Mouse (Mus musculus): ENCODE data around the gene Krt42. TPM values are rescaled to one million over a fixed set of nuclear protein-coding genes. Genes with fewer than 3 reads are reported as not detected.
A peak's percentile ranks its signal among the peaks of the same experiment; 100 is the strongest.

The Krt42 gene
- polyA plus RNA-seq (2012; fragmentation: generic; extraction: Trizol): not detected
- long read RNA-seq, experiment 1: 0 reads
- long read RNA-seq, experiment 2: 0 reads

DNA sequence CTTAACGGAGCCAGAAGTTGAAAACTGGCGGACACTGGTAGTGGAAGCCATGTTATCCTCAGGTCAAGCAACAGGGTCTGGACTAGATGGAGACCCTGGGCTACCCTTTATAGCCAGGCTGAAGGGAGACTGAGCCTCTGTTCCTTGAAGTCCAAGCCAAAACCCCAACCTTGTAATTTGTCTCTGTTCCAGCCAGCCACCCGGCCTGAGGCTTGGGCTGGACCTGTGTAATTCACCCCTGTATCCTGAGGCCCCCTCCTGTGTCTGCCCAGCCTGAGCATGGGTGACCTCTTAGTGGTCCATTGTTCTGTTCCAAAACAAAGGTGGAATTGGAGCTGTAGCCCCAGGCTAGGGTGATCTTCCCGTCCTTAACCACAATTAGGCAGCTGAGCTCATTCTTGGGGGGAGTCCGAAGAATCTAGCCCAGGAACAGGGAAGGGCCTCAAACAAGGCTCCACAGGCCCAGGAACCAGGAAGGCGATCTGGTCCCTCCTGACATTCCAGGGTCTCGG, at the start of gene Krt42:
Gene Krt42 (minus strand): TSS at position 51 of the 512 bp plus-strand sequence.
- Histone ChIP-seq H3K79me3 (ENCODE audit: low read depth) (no peaks in the 10 kb centered on the region), H3K36me3 (ENCODE audit: control insufficient read depth, insufficient read depth) (no peaks in the 10 kb centered on the region), H3K4me3 (ENCODE audit: insufficient read depth, poor library complexity, severe bottlenecking) (no peak within 1 kb of the TSS), H3K79me2 (ENCODE audit: control insufficient read depth, insufficient read depth) (no peaks in the 10 kb centered on the region), H3K27me3 (ENCODE audit: control insufficient read depth, insufficient read depth, insufficient read length) (peaks cover 4% of the 10 kb centered on the region), H3ac (ENCODE audit: control insufficient read depth, insufficient read length, low read depth) (no peak within 1 kb of the TSS)
- no peak for TF ChIP-seq MYOD1 (IDR thresholded peaks at IDR 0.05; ENCODE audit: control insufficient read depth, insufficient read length, low read depth)
- no peak for TF ChIP-seq CTCF (IDR thresholded peaks at IDR 0.05; ENCODE audit: control insufficient read depth, insufficient read depth, insufficient read length)
- TF ChIP-seq FOSL1 (IDR thresholded peaks at IDR 0.05; ENCODE audit: insufficient read depth, low read length, poor library complexity, severe bottlenecking): no peak

GRCm38 (mm10) chr11:100318529-100319451, 49.1 kb upstream of the Krt42 start:
- Histone ChIP-seq H3K27me3 (ENCODE audit: control insufficient read depth, insufficient read depth, insufficient read length) (no peaks in the 10 kb centered on the region), H3K79me3 (ENCODE audit: low read depth) (peaks cover 16% of the 10 kb centered on the region), H3K79me2 (ENCODE audit: control insufficient read depth, insufficient read depth) (peaks cover 25% of the 10 kb centered on the region), H3K4me3 (ENCODE audit: insufficient read depth, poor library complexity, severe bottlenecking) (peak overlapping the region; percentile 74), H3ac (ENCODE audit: control insufficient read depth, insufficient read length, low read depth) (no peak overlapping the region), H3K36me3 (ENCODE audit: control insufficient read depth, insufficient read depth) (peaks cover 22% of the 10 kb centered on the region)
- TF ChIP-seq MYOD1 (IDR thresholded peaks at IDR 0.05; ENCODE audit: control insufficient read depth, insufficient read length, low read depth) (no peak), CTCF (IDR thresholded peaks at IDR 0.05; ENCODE audit: control insufficient read depth, insufficient read depth, insufficient read length) (no peak), FOSL1 (IDR thresholded peaks at IDR 0.05; ENCODE audit: insufficient read depth, low read length, poor library complexity, severe bottlenecking) (no peak), CEBPB (IDR thresholded peaks at IDR 0.05; ENCODE audit: low read depth) (no peak)

DNA sequence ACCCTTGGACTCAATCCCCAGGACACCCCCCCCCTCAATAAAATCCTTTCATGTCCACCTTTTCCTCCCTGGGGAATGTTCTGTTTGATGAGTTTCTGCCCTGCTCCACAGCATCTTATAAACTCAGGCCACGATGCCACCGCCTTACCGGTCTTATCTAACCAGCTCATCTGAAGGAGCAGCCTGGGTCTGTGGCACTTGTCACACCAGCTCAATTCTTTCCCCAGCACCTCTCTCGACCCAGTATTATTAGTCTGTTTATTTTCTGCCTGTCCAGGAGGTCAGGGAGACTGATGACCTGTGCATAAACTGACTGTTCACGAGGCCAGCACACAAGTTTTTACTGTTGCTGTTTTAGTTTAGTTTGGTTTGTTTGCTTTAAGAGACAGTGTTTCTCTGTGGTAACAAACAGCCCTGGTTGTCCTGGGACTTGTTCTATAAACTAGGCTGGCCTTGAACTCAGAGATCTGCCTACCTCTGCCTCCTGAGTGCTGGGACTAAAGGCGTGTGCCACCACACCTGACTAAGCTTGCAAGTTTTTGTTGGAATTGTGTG, 48.2 kb upstream of the Krt42 start:
- Histone ChIP-seq H3K79me2 (ENCODE audit: control insufficient read depth, insufficient read depth) (peaks cover 25% of the 10 kb centered on the region), H3ac (ENCODE audit: control insufficient read depth, insufficient read length, low read depth) (no peak overlapping the region), H3K79me3 (ENCODE audit: low read depth) (peaks cover 16% of the 10 kb centered on the region), H3K4me3 (ENCODE audit: insufficient read depth, poor library complexity, severe bottlenecking) (no peak overlapping the region), H3K36me3 (ENCODE audit: control insufficient read depth, insufficient read depth) (peaks cover 22% of the 10 kb centered on the region), H3K27me3 (ENCODE audit: control insufficient read depth, insufficient read depth, insufficient read length) (no peaks in the 10 kb centered on the region)
- TF ChIP-seq MYOG (IDR thresholded peaks at IDR 0.05; ENCODE audit: control insufficient read depth, extremely low read depth, insufficient read length): no peak
- TF ChIP-seq CEBPB (IDR thresholded peaks at IDR 0.05; ENCODE audit: low read depth): no peak
- no peak for TF ChIP-seq CTCF (IDR thresholded peaks at IDR 0.05; ENCODE audit: control insufficient read depth, insufficient read depth, insufficient read length)
- no peak for TF ChIP-seq MAX (IDR thresholded peaks at IDR 0.05)
- TF ChIP-seq USF1 (IDR thresholded peaks at IDR 0.05; ENCODE audit: low read depth): no peak
- TF ChIP-seq FOSL1 (IDR thresholded peaks at IDR 0.05; ENCODE audit: insufficient read depth, low read length, poor library complexity, severe bottlenecking): no peak
- no peak for TF ChIP-seq MYOD1 (IDR thresholded peaks at IDR 0.05; ENCODE audit: control insufficient read depth, insufficient read length, low read depth)

GRCm38 (mm10) chr11:100315439-100315838, 45.8 kb upstream of the Krt42 start:
- Histone ChIP-seq H3K36me3 (ENCODE audit: control insufficient read depth, insufficient read depth) (peaks cover under 1% of the 10 kb centered on the region), H3K79me2 (ENCODE audit: control insufficient read depth, insufficient read depth) (peaks cover 5% of the 10 kb centered on the region), H3K27me3 (ENCODE audit: control insufficient read depth, insufficient read depth, insufficient read length) (no peaks in the 10 kb centered on the region), H3K79me3 (ENCODE audit: low read depth) (peaks cover 1% of the 10 kb centered on the region), H3ac (ENCODE audit: control insufficient read depth, insufficient read length, low read depth) (no peak overlapping the region), H3K4me3 (ENCODE audit: insufficient read depth, poor library complexity, severe bottlenecking) (no peak overlapping the region)
- no peak for TF ChIP-seq MAX (IDR thresholded peaks at IDR 0.05)
- TF ChIP-seq CTCF (IDR thresholded peaks at IDR 0.05; ENCODE audit: control insufficient read depth, insufficient read depth, insufficient read length): no peak
- no peak for TF ChIP-seq MYOD1 (IDR thresholded peaks at IDR 0.05; ENCODE audit: control insufficient read depth, insufficient read length, low read depth)
- TF ChIP-seq FOSL1 (IDR thresholded peaks at IDR 0.05; ENCODE audit: insufficient read depth, low read length, poor library complexity, severe bottlenecking): no peak
- TF ChIP-seq USF1 (IDR thresholded peaks at IDR 0.05; ENCODE audit: low read depth): no peak
- no peak for TF ChIP-seq MYOG (IDR thresholded peaks at IDR 0.05; ENCODE audit: control insufficient read depth, extremely low read depth, insufficient read length)
- TF ChIP-seq CEBPB (IDR thresholded peaks at IDR 0.05; ENCODE audit: low read depth): no peak

GRCm38 (mm10) chr11:100313424-100313823, 43.8 kb upstream of the Krt42 start:
- no peak for TF ChIP-seq CTCF (IDR thresholded peaks at IDR 0.05; ENCODE audit: control insufficient read depth, insufficient read depth, insufficient read length)
- no peak for TF ChIP-seq MAX (IDR thresholded peaks at IDR 0.05)
- TF ChIP-seq FOSL1 (IDR thresholded peaks at IDR 0.05; ENCODE audit: insufficient read depth, low read length, poor library complexity, severe bottlenecking): no peak
- TF ChIP-seq MYOD1 (IDR thresholded peaks at IDR 0.05; ENCODE audit: control insufficient read depth, insufficient read length, low read depth): no peak
- TF ChIP-seq USF1 (IDR thresholded peaks at IDR 0.05; ENCODE audit: low read depth): no peak
- no peak for TF ChIP-seq MYOG (IDR thresholded peaks at IDR 0.05; ENCODE audit: control insufficient read depth, extremely low read depth, insufficient read length)
- no peak for TF ChIP-seq CEBPB (IDR thresholded peaks at IDR 0.05; ENCODE audit: low read depth)
- no peaks in the 10 kb centered on the region for H3K79me2 ChIP-seq (ENCODE audit: control insufficient read depth, insufficient read depth)
- H3K36me3 ChIP-seq (ENCODE audit: control insufficient read depth, insufficient read depth): no peaks in the 10 kb centered on the region
- H3K27me3 ChIP-seq (ENCODE audit: control insufficient read depth, insufficient read depth, insufficient read length): no peaks in the 10 kb centered on the region
- no peak overlapping the region for H3ac ChIP-seq (ENCODE audit: control insufficient read depth, insufficient read length, low read depth)
- no peaks in the 10 kb centered on the region for H3K79me3 ChIP-seq (ENCODE audit: low read depth)
- H3K4me3 ChIP-seq (ENCODE audit: insufficient read depth, poor library complexity, severe bottlenecking): no peak overlapping the region

All from C2C12 (cell line).